Mouse (Mus musculus): ENCODE data around the gene Eif2b3.

Gene Eif2b3

GRCm38 (mm10) chr4:117124518-117125347, 105.5 kb downstream of the Eif2b3 start:
- DNase-seq, result no peak

GRCm38 (mm10) chr4:117125348-117125909, 106.2 kb downstream of the Eif2b3 start, which contains the start of gene Btbd19:
Gene Btbd19 (minus strand): TSS chr4:117125725.
- DNase-seq, result peak in 1 of 2 experiments; percentile 52

- no peak for DNase-seq
These were observed 106.9 kb downstream of the Eif2b3 start for GRCm38 (mm10) chr4:117125910-117126674.

GRCm38 (mm10) chr4:117126675-117127290, 107.6 kb downstream of the Eif2b3 start, which contains the start of gene Tctex1d4:
Gene Tctex1d4 (plus strand): TSS chr4:117126794.
- DNase-seq, result no peak

- DNase-seq, result no peak
These were observed 108.9 kb downstream of the Eif2b3 start for GRCm38 (mm10) chr4:117127991-117128686.

GRCm38 (mm10) chr4:117130790-117131189, 111.6 kb downstream of the Eif2b3 start:
- no peak for DNase-seq

- no peak for DNase-seq
These were observed 112.0 kb downstream of the Eif2b3 start for GRCm38 (mm10) chr4:117131198-117131597.

GRCm38 (mm10) chr4:117131890-117132793, 112.9 kb downstream of the Eif2b3 start:
- no peak for DNase-seq

GRCm38 (mm10) chr4:117132794-117133143, 113.6 kb downstream of the Eif2b3 start:
- DNase-seq, result no peak

GRCm38 (mm10) chr4:117133366-117133796, 114.2 kb downstream of the Eif2b3 start:
- DNase-seq, result no peak

GRCm38 (mm10) chr4:117133817-117134600, 114.8 kb downstream of the Eif2b3 start, which contains the start of gene Plk3:
Gene Plk3 (minus strand): TSS chr4:117133963.
- peak; percentile 97 to 99 for DNase-seq

- DNase-seq, result no peak
These were observed 115.4 kb downstream of the Eif2b3 start for GRCm38 (mm10) chr4:117134601-117134995.

GRCm38 (mm10) chr4:117136034-117136433, 116.8 kb downstream of the Eif2b3 start:
- no peak for DNase-seq

Data from cerebellum, postnatal 36 days (tissue).